Mouse (Mus musculus) left cerebral cortex, adult 2 months (tissue): ENCODE data around the gene Efr3b. TPM values are rescaled to one million over a fixed set of nuclear protein-coding genes. Genes with fewer than 3 reads are reported as not detected.

Source experiments
- DNase-seq, 2 experiments: peaks; one replicate each; pipeline ENCODE4 v3.0.0; 2021 to 2022; ENCODE audit warnings: low spot score in 2 of 2, mixed read lengths in 1 of 2; ENCODE audit errors: extremely low spot score in 1 of 2
- H3K27ac ChIP-seq: fragments of 200-600 bp; 2 replicates; pipeline ENCODE4 v1.8.1; 2022
- H3K4me3 ChIP-seq: fragments of 200-600 bp; 2 replicates; pipeline ENCODE4 v1.8.1; 2022
- CTCF ChIP-seq: fragments of 200-600 bp; IDR thresholded peaks from 2 replicates; pipeline ENCODE4 v1.8.1; 2022; ENCODE audit warnings: antibody characterized with exemption, mild to moderate bottlenecking, moderate library complexity
- intact Hi-C: fragments of 180-260 bp; cut with DNase I; formaldehyde crosslinking; loops from one replicate; pipeline ENCODE4 v1.15.1; 2025
- total RNA-seq, 2 experiments: library from RNA; stranded (reverse); gene quantifications; 2 replicates each; pipeline ENCODE4 v1.2.3; 2021

Gene Efr3b
- total RNA-seq, 2 experiments from 2014 or later: 104 to 114 TPM

DNA sequence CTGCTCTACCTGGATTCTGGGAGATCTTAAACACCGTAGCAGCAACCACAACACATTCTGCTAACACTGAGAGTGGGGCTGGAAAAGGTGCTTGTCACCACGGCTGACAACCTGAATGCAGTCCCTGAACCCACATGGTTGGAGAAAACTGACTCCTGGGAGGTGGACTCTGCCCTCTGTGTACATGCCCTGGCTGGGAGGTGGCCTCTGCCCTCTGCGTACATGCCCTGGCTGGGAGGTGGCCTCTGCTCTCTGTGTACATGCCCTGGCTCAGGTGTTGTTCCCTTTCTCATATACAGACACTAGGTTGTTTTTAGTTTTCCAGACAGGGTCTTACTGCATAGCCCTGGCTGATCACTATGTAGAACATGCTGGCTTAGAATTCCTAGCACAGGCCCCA is 119.3 kb downstream of the Efr3b start:
- H3K27ac ChIP-seq: no peak overlapping the region
- intact Hi-C loops: no loop called here
- H3K4me3 ChIP-seq: no peak overlapping the region
- TF ChIP-seq CTCF: no peak
- no peak for DNase-seq

DNA sequence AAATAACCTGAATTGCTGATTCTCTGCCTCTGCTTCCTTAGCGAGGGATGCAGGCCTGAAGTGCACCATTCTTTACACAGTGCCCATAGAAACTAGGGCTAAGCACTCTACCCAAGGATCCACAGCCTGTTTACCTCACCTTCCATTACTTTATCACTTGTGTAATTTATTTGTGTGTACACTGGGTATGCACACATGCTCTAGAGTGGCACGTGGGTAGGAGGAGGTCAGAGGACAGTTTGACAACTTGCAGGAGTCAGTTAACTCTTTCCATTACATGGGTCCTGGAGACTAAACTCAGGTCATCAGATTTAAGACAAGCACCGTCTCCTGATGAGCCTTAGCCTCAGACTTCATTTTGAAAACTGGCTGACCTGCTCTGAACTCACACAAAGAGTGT is 120.1 kb downstream of the Efr3b start:
- intact Hi-C loops: no loop called here
- no peak overlapping the region for H3K4me3 ChIP-seq
- no peak for TF ChIP-seq CTCF
- H3K27ac ChIP-seq: no peak overlapping the region
- no peak for DNase-seq

DNA sequence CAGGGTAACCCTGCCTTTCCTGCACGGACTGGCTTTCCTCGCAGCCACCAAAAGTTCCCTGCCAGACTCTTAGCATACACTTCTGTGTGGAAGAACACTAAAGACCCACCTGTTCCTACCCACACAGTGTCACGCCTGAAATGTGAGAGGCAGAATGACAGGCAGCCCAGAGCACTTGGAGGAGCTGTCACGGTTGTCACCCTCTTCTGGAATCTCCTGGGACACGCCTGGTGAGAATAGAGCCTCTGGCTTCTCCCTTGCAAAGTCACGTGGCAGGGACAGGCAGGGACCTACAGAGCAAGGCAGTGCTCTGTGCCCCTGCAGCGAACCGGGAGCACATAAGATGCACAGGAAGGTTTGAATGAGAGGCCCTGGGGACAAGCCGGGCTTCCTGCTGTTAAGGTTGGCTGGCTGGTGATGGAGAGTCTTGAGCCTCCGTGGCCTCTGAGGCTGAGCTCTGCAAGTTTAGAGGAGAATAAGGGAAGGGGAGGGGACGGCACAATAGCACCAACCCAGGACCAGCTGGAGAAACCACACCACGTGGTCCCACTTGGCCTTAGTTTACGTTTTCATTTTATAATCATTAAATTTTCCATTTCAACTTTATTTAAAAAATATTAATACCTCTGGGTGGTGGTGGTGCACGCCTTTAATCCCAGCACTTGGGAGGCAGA is 120.9 kb downstream of the Efr3b start:
- H3K4me3 ChIP-seq: no peak overlapping the region
- TF ChIP-seq CTCF: no peak
- no peak for DNase-seq
- intact Hi-C loops: no loop called here
- no peak overlapping the region for H3K27ac ChIP-seq

DNA sequence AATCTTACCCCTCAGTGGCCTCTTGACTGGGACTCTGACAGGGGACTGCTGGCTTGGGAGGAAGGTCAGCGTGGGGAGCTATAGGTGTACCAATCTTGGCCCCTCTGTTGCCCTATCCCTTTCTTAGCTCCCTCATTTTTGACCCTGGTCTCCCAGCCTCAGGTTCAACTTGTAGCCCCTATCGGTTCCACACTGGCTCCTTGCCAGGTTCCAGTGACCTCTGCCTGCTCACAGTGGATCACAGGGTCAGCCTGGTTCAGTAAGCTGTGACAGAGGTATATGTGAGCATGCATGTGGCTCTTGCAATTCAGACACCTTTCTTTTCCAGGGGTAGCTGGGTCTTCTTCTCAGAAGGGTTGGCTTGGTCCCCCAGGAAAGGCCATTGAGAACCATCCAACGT is 122.9 kb downstream of the Efr3b start:
- Histone ChIP-seq H3K4me3 (no peak overlapping the region), H3K27ac (no peak overlapping the region)
- intact Hi-C loops: no loop called here
- DNase-seq: no peak
- no peak for TF ChIP-seq CTCF

Other genes starting within 250 kb of the Efr3b start
- 100 to 1,000 TPM in 1 of 2 experiments, 10 to 100 TPM in 1; 99.8 to 116 TPM for gene Dnmt3a, start 232.9 kb downstream of the Efr3b start, total RNA-seq
- 1 to 10 TPM; 1.6 to 2.8 TPM for gene Pomc, start 84.0 kb downstream of the Efr3b start, total RNA-seq
- 10 to 100 TPM; 91.0 to 95.8 TPM for gene Dnajc27, start 43.7 kb upstream of the Efr3b start, total RNA-seq
- 10 to 100 TPM; 51.4 to 53.8 TPM for gene Adcy3, start 94.2 kb upstream of the Efr3b start, total RNA-seq
- gene Ptrhd1, start 195.1 kb upstream of the Efr3b start, total RNA-seq: 1 to 10 TPM; 8.2 to 8.7 TPM
- 1 to 10 TPM; 4.9 to 5.1 TPM for gene Cenpo, start 195.4 kb upstream of the Efr3b start, total RNA-seq